Mouse (Mus musculus) heart, embryonic 14.5 days (tissue): ENCODE results near the gene Cd244a. TPM values are rescaled to one million over a fixed set of nuclear protein-coding genes. Genes with fewer than 3 reads are reported as not detected.
A peak's percentile ranks its signal among the peaks of the same experiment; 100 is the strongest.

Experiments used
- ATAC-seq: fragments of 200-750 bp; cut with Nextera tagmentation; 2 replicates; pipeline ENCODE4 v1.8.0; 2017; ENCODE audit warnings: low read depth, moderate TSS enrichment; ENCODE audit not compliant: insufficient number of reproducible peaks, insufficient read depth, low FRiP score
- H3K27ac ChIP-seq, 2 experiments: fragments of 200-500 bp in 1 of 2; fragments of 300-500 bp in 1 of 2; sonication (generic) in 1 of 2; replicated peaks in 1 of 2; 2 replicates each; pipeline ENCODE4 v1.5.1; 2012 to 2014; ENCODE audit warnings: low read depth in 2 of 2, low read length in 2 of 2, control low read depth in 1 of 2, mild to moderate bottlenecking in 1 of 2, mixed read lengths in 1 of 2; ENCODE audit not compliant: control insufficient read depth in 1 of 2, insufficient read depth in 1 of 2
- H3K27me3 ChIP-seq: fragments of 300-500 bp; sonication (generic); 2 replicates; pipeline ENCODE4 v1.6.1; 2014; ENCODE audit warnings: mild to moderate bottlenecking, low read length, control low read depth; ENCODE audit not compliant: control insufficient read depth, insufficient read depth
- H3K36me3 ChIP-seq: fragments of 300-500 bp; sonication (generic); 2 replicates; pipeline ENCODE4 v1.6.1; 2014; ENCODE audit warnings: mild to moderate bottlenecking, control low read depth, low read length, mixed read lengths; ENCODE audit not compliant: control insufficient read depth, insufficient read depth
- H3K4me1 ChIP-seq, 2 experiments: fragments of 200-500 bp in 1 of 2; fragments of 300-500 bp in 1 of 2; sonication (generic) in 1 of 2; 2 replicates each; pipeline ENCODE4 v1.6.1; 2012 to 2014; ENCODE audit warnings: low read length in 2 of 2, control low read depth in 1 of 2, mixed read lengths in 1 of 2; ENCODE audit not compliant: control insufficient read depth in 2 of 2, insufficient read depth in 2 of 2
- H3K4me2 ChIP-seq: fragments of 300-500 bp; sonication (generic); 2 replicates; pipeline ENCODE4 v1.6.1; 2014; ENCODE audit warnings: mild to moderate bottlenecking, low read length
- H3K4me3 ChIP-seq, 2 experiments: fragments of 200-500 bp in 1 of 2; fragments of 300-500 bp in 1 of 2; sonication (generic) in 1 of 2; 2 replicates each; pipeline ENCODE4 v1.5.1; 2012 to 2014; ENCODE audit warnings: low read length in 2 of 2, mild to moderate bottlenecking in 2 of 2, control low read depth in 1 of 2, low read depth in 1 of 2, moderate library complexity in 1 of 2; ENCODE audit not compliant: control insufficient read depth in 1 of 2, insufficient read depth in 1 of 2
- H3K9ac ChIP-seq: fragments of 300-500 bp; sonication (generic); 2 replicates; pipeline ENCODE4 v1.6.1; 2014; ENCODE audit warnings: mild to moderate bottlenecking, low read length
- H3K9me3 ChIP-seq: fragments of 300-500 bp; sonication (generic); 2 replicates; pipeline ENCODE4 v1.6.1; 2016; ENCODE audit warnings: low read length, control low read depth; ENCODE audit not compliant: control insufficient read depth
- WGBS: fragments of 180-500 bp; shearing (Covaris S2); extraction: QIAGEN DNeasy Blood & Tissue Kit; methylation state at CpG from one replicate; pipeline ENCODE4 v1.1.7; 2014; 5-methylcytosine and 5-hydroxymethylcytosine counted together
- polyA plus RNA-seq: library from polyadenylated mRNA; unstranded; fragments of >200 nt; fragmentation: Nextera tagmentation; extraction: Ambion mirVana; gene quantifications from 2 replicates; pipeline ENCODE4 v1.2.1, GENCODE M21; 2014

The Cd244a gene
- polyA plus RNA-seq, 1 experiment from 2014 or later = not detected

DNA sequence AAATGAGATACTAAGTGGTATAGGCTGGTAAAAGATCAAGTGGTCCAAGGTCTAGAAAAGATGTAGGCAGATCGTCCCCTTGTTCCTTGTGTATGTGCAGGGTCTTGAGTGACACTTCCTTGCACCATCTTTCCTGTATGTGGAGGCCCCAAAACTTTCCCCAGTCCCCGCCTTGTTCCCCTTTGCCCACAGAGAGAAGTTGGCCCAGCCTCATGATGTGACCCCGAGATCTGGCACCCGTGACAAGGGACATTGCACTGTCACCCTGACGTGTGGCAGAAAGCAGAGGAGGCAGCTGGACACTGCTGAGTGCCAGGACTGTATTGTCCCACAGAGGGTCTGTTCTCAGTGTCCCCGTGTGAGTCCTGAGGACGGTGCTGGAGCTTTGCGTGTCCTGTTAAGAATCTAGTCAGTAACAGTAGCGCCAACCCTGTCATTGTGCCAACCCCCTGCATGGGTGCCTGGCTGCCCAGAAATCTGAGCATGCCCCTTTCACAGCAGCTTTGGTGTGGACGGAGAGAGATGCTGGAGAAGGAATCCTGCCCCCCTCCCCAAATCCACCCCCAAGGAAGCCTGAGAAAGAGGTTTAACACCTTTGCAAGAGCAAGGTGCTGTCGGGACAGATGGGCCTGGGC is 58.0 kb downstream of the Cd244a start:
- Histone ChIP-seq H3K27me3 (no peaks in the 10 kb centered on the region), H3K4me2 (no peak overlapping the region), H3K4me3 (no peak overlapping the region), H3K36me3 (no peaks in the 10 kb centered on the region), H3K9ac (no peak overlapping the region), H3K4me1 (no peaks in the 10 kb centered on the region), H3K27ac (no peak overlapping the region), H3K9me3 (no peaks in the 10 kb centered on the region)
- whole genome bisulfite sequencing = 69% methylated on average over 11 of the region's 11 CpGs
- ATAC-seq = no peak

DNA sequence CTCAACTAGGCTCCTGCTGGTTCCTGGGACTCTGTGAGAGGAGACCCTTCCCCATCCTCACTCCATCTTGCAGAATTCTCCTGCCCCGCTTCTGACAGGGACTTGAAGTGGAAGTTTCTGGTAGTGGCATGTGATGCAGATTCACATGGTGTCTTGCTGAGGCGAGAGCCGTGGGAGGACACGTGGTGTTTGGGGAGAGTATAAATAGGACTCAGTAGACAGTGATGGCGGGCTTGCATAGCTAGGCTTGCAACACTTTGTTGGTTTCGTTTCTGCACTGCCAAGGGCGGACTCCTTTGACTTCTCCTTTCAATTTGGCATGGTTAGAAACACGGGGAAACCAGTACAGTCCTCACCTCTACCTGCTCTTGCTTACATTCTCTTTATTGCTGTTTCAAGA is 60.0 kb downstream of the Cd244a start:
- Histone ChIP-seq H3K36me3 (no peaks in the 10 kb centered on the region), H3K4me3 (no peak overlapping the region), H3K27me3 (no peaks in the 10 kb centered on the region), H3K9ac (no peak overlapping the region), H3K4me1 (no peaks in the 10 kb centered on the region), H3K9me3 (no peaks in the 10 kb centered on the region; the same call in 1 of the 2 replicates), H3K27ac (no peak overlapping the region), H3K4me2 (no peak overlapping the region)
- 70% methylated on average over 8 of the region's 8 CpGs for WGBS
- no peak for ATAC-seq

DNA sequence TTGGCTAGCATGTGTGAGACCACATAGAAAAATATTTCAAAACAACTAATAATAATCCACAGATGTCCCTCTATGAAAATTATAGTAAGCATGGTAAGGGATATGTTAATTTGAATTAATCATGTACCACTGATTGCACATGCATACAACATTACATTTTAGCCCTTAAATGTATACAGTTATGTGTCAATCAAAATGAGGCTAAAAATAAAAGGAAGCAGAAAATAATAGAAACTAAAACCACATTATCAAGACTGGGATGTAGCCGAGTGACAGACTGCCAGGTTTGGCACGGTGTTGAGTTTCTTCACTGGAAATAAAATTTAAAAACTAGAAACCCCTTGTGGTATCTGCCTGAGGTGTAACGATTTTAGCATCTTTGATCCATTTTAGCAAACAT is 60.7 kb downstream of the Cd244a start:
- 80% methylated on average over 3 of the region's 3 CpGs for WGBS
- no peak for ATAC-seq

DNA sequence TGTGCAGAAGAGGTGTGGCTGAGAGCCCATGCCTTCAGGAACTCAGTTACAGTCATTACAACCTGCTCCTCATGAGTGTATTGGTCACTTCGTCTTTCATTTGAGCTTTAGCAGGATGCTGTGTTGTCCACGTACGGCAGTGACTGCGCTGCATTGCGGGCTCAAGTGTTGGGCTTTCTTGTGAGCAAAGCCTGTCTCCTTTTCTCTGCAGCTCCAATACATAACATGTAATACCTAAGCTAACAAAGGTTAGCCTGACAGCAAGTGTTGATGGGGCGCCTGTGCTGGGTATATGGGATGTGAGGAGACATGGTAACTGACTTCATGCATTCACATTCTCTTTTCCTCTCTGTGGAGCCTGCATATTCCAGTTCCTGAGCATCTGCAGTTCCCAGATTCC is 61.1 kb downstream of the Cd244a start:
- Histone ChIP-seq H3K9me3 (no peaks in the 10 kb centered on the region; the same call in 1 of the 2 replicates), H3K4me2 (no peak overlapping the region), H3K27me3 (no peaks in the 10 kb centered on the region), H3K36me3 (no peaks in the 10 kb centered on the region), H3K4me3 (no peak overlapping the region), H3K4me1 (no peaks in the 10 kb centered on the region), H3K9ac (no peak overlapping the region), H3K27ac (no peak overlapping the region)
- no peak for ATAC-seq
- WGBS = 84% methylated on average over 6 of the region's 6 CpGs

More for the DNA sequence above, 60.7 kb downstream of the Cd244a start:
- H3K4me2 ChIP-seq = no peak overlapping the region
- H3K4me1 ChIP-seq = no peaks in the 10 kb centered on the region
- H3K9ac ChIP-seq = no peak overlapping the region
- no peak overlapping the region for H3K27ac ChIP-seq
- no peaks in the 10 kb centered on the region for H3K36me3 ChIP-seq
- no peaks in the 10 kb centered on the region; the same call in 1 of the 2 replicates for H3K9me3 ChIP-seq
- H3K4me3 ChIP-seq = no peak overlapping the region
- no peaks in the 10 kb centered on the region for H3K27me3 ChIP-seq

DNA sequence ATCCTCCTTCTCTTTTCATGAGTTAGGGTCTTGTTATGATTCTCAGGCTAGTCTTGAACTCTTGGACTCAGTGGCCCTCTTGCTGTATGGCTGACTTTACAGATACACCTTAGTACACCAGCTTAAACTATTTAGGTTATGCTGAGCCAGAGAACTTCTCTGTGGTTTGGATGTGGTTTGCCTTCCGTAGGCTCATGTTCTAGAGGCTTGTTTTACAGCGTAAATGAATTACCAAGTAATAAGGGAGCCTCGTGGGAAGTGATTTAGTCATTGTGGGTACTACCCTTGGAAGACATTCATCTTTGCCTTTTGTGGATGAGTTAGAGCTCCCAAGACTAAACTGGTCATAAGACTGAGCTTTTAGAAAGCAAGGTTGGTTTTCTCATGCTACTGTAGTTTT is 68.8 kb downstream of the Cd244a start:
- no peak overlapping the region for H3K27ac ChIP-seq
- peaks cover 0 to 7% of the 10 kb centered on the region in 2 experiments; a peak in 1 of 4 replicates for H3K4me1 ChIP-seq
- ATAC-seq = no peak
- H3K9me3 ChIP-seq = no peaks in the 10 kb centered on the region; the same call in 1 of the 2 replicates
- WGBS = 84% methylated on average over 3 of the region's 3 CpGs
- H3K27me3 ChIP-seq = no peaks in the 10 kb centered on the region
- no peak overlapping the region for H3K4me2 ChIP-seq
- no peak overlapping the region for H3K9ac ChIP-seq
- no peaks in the 10 kb centered on the region for H3K36me3 ChIP-seq
- no peak overlapping the region for H3K4me3 ChIP-seq

DNA sequence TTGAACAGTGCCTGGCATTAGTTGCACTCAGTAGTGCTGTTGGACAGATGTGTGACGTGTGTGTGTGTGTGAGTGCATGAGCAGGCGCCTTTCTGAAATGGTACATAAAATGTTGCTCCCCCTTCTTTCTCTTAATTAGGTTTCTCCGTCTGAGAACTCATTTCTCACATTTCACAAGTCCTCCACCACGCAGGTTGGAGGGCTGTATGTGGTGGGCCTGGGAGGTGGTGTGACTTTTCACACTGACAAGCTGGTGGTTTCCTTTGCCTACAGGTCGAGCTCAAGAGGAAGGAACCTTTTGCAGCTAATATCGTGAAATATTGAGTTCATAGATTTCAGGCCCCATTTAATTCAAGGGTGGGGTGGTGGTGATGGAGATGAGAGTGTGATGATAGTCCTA is 70.2 kb downstream of the Cd244a start:
- no peak overlapping the region for H3K4me3 ChIP-seq
- ATAC-seq = no peak
- H3K4me1 ChIP-seq = peaks cover 0 to 7% of the 10 kb centered on the region in 2 experiments; a peak in 1 of 4 replicates
- H3K4me2 ChIP-seq = no peak overlapping the region
- no peaks in the 10 kb centered on the region for H3K27me3 ChIP-seq
- no peak overlapping the region for H3K9ac ChIP-seq
- H3K36me3 ChIP-seq = no peaks in the 10 kb centered on the region
- WGBS = 65% methylated on average over 6 of the region's 6 CpGs
- no peak overlapping the region for H3K27ac ChIP-seq
- H3K9me3 ChIP-seq = no peaks in the 10 kb centered on the region

DNA sequence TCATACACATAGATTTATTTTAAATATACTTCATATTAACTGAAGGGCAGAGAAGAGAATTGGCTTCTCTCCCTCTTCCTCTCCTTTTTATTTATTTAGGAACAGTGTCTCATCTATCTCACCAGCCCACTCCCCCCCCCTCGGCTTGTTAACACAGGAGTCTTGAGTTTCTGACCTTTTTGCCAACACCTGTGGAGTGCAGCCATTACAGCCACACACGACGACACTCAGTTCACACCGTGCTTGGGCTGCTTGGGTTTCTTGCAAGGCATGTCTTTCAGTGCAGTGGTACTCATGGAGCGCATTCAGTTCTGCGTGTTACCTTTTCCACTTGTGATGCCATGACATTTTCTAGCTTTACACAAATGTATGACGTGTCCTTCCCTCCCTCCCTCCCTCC is 71.0 kb downstream of the Cd244a start:
- Histone ChIP-seq H3K4me1 (peaks cover 0 to 7% of the 10 kb centered on the region in 2 experiments; a peak in 1 of 4 replicates), H3K4me3 (no peak overlapping the region), H3K27me3 (no peaks in the 10 kb centered on the region), H3K27ac (no peak overlapping the region), H3K9ac (no peak overlapping the region), H3K4me2 (no peak overlapping the region), H3K36me3 (no peaks in the 10 kb centered on the region), H3K9me3 (no peaks in the 10 kb centered on the region)
- WGBS = 78% methylated on average over 7 of the region's 7 CpGs
- ATAC-seq = no peak

DNA sequence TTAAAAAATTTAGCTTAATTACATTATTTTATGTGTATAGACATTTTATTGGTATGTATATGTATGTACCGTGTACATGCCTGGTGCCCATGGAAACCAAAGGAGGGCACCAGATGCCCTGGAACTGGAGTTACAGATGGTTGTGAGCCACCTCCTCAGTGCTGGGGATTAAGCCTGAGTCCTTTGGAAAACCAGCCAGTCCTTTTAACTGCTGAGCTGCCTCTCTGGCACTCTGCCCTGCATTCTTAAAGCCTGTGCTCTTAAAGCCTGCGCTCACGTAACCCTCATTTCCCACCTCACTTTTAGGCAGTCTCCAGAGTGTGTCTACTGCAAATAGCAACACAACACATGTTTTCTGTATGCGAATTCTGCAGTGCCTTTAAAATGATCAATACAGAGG is 71.9 kb downstream of the Cd244a start:
- H3K36me3 ChIP-seq = no peaks in the 10 kb centered on the region
- H3K27me3 ChIP-seq = no peaks in the 10 kb centered on the region
- H3K4me3 ChIP-seq = no peak overlapping the region
- H3K9me3 ChIP-seq = no peaks in the 10 kb centered on the region
- 50% methylated on average over 4 of the region's 4 CpGs for WGBS
- H3K4me1 ChIP-seq = peaks cover 0 to 7% of the 10 kb centered on the region in 2 experiments; a peak in 1 of 4 replicates
- H3K27ac ChIP-seq = peak overlapping the region; percentile 18 to 26; a peak in 1 of 4 replicates
- H3K9ac ChIP-seq = no peak overlapping the region
- H3K4me2 ChIP-seq = no peak overlapping the region
- ATAC-seq = 0 out of 2 replicates have a peak, but pooled peaks have one; percentile 31
